Mouse (Mus musculus): Measurements from ENCODE around the gene Kif14. TPM values are rescaled to one million over a fixed set of nuclear protein-coding genes. Genes with fewer than 3 reads are reported as not detected.

The Kif14 gene
- polyA plus RNA-seq, 1 experiment, result 0.25 TPM

DNA sequence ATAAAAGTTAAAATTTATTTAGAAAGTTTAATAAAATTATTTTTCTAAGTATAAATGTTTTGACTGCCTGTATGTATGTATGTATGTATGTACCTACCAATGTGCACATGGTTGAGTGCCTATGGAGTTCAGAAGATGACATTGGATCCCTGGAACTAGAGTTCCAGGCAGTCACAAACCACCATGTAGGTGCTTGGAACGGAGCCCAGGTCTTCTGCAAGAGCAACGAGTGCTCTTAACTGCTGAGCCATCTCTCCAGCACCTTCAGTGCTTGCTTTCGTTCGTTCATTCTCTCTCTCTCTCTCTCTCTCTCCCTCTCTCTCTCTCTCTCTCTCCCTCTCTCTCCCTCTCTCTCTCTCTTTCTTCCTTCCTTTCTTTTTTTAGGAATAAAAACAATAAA is 18.8 kb upstream of the Kif14 start:
- no peak for TF ChIP-seq CTCF (IDR thresholded peaks at IDR 0.05; ENCODE audit: insufficient read depth, low read length)
- TF ChIP-seq POLR2A (IDR thresholded peaks at IDR 0.05; ENCODE audit: borderline replicate concordance, extremely low read depth, low read depth, low read length), result no peak
- no peak for DNase-seq
- H3K4me1 ChIP-seq (ENCODE audit: control insufficient read depth, insufficient read depth, low read length), result no peaks in the 10 kb centered on the region
- H3K4me3 ChIP-seq (replicated peaks; ENCODE audit: extremely low read depth, low read depth, low read length), result no peak overlapping the region
- WGBS, result 35% methylated on average over 4 of the region's 4 CpGs

DNA sequence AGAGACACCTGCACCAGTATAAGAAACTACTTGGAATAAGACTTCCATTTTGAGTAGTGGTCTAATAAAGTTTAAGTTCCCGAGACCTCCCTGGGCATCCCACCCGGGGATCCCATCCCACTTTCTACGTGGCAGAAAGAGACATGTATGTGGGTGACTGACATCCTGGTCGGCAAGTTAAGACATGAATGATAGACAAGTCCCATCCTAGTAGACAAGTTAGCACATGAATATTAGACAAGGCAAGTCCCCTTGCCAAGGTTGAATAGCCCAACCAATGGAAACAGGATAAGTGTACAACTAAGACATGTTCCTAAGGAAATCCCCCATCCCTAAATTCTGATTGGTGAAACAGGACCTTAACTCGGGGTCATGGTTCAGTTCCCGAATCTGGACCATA is 16.6 kb upstream of the Kif14 start:
- H3K4me3 ChIP-seq (replicated peaks; ENCODE audit: extremely low read depth, low read depth, low read length), result no peak overlapping the region
- H3K4me1 ChIP-seq (ENCODE audit: control insufficient read depth, insufficient read depth, low read length), result no peaks in the 10 kb centered on the region
- 92% methylated on average over 6 of the region's 6 CpGs for WGBS
- no peak for TF ChIP-seq POLR2A (IDR thresholded peaks at IDR 0.05; ENCODE audit: borderline replicate concordance, extremely low read depth, low read depth, low read length)
- TF ChIP-seq CTCF (IDR thresholded peaks at IDR 0.05; ENCODE audit: insufficient read depth, low read length), result no peak
- DNase-seq, result no peak

DNA sequence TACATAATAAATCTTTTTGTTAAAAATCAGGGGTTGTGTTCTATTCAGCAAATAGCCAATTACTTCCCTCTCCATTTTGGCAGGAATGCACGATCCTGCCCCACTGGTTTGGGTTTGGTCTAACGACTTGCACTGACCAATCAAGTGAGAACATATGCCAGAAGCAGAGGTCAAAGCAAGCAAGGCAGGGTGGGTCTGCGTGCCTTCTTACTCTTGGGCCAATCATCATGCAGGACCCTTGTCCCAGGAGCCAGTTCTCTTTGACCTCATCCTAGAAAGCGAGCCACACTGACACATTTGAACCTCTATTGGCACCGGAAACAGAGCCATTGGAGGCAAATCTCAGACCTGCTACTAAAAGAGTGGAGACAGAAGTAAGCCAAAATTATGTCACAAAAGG is 15.9 kb upstream of the Kif14 start:
- TF ChIP-seq POLR2A (IDR thresholded peaks at IDR 0.05; ENCODE audit: borderline replicate concordance, extremely low read depth, low read depth, low read length) (no peak), CTCF (IDR thresholded peaks at IDR 0.05; ENCODE audit: insufficient read depth, low read length) (no peak)
- no peak for DNase-seq
- Histone ChIP-seq H3K4me3 (replicated peaks; ENCODE audit: extremely low read depth, low read depth, low read length) (no peak overlapping the region), H3K4me1 (ENCODE audit: control insufficient read depth, insufficient read depth, low read length) (no peaks in the 10 kb centered on the region)
- WGBS, result 81% methylated on average over 5 of the region's 5 CpGs

DNA sequence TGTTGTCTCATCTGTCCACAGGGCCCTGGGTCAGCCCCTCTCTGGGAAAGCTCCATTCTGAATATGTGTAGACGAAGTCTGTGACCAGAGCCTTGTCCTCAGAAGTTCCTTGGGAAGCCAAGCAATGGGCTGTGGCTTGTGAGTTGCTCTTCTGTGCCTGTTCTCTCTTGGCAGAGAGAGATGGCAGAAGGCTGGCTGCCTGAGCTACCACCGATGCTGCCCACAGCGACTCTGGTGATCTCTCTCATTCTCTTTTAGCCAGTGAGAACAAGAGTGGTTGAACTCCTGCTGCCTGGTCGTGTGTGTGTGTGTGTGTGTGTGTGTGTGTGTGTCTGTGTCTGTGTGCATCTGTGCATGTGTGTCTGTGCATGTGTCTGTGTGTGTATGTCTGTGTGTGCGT is 13.7 kb upstream of the Kif14 start:
- Histone ChIP-seq H3K4me1 (ENCODE audit: control insufficient read depth, insufficient read depth, low read length) (no peaks in the 10 kb centered on the region), H3K4me3 (replicated peaks; ENCODE audit: extremely low read depth, low read depth, low read length) (no peak overlapping the region)
- 76% methylated on average over 5 of the region's 5 CpGs for WGBS
- TF ChIP-seq CTCF (IDR thresholded peaks at IDR 0.05; ENCODE audit: insufficient read depth, low read length), result no peak
- TF ChIP-seq POLR2A (IDR thresholded peaks at IDR 0.05; ENCODE audit: borderline replicate concordance, extremely low read depth, low read depth, low read length), result no peak
- DNase-seq, result no peak

DNA sequence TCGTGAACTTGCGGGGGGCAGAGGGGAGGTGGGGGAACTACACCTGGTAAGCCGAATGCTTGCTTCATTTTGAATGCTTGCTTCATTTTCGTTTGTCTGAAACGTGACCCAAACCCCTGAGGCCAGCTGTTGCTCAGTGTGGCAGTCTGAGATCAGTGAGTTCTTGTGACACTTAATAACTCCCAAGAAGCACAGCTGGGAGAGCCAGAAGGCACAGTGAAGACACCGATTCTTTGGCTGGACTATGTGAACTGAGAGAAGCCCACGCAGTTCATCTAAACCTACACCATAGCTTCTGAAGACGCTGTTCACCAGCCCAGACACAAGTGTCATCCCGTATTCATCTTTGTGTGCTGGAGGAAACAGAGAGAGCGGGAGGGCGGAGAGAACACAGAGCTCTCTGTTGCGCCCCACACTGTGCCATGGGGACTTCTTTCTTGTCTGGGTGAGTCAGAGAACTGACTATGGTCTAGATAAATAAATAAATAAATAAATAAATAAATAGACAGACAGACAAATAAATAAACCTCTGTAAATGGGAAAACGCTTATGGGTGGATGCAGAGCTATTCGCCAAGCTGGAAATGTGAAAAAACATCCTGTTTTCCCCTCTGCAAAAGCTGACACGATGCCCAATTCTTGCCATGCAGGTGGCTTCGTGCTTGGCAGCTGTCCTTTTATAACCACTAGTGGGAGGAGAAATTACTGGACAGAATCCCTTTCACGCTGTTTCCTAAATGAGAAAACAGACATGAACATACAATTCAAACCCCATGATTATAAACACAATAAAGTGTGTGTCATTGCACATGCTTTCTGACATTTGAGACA is 10.2 kb upstream of the Kif14 start:
- TF ChIP-seq CTCF (IDR thresholded peaks at IDR 0.05; ENCODE audit: insufficient read depth, low read length) (no peak), POLR2A (IDR thresholded peaks at IDR 0.05; ENCODE audit: borderline replicate concordance, extremely low read depth, low read depth, low read length) (no peak)
- 74% methylated on average over 17 of the region's 17 CpGs for WGBS
- no peak for DNase-seq
- H3K4me3 ChIP-seq (replicated peaks; ENCODE audit: extremely low read depth, low read depth, low read length), result no peak overlapping the region
- no peaks in the 10 kb centered on the region for H3K4me1 ChIP-seq (ENCODE audit: control insufficient read depth, insufficient read depth, low read length)

DNA sequence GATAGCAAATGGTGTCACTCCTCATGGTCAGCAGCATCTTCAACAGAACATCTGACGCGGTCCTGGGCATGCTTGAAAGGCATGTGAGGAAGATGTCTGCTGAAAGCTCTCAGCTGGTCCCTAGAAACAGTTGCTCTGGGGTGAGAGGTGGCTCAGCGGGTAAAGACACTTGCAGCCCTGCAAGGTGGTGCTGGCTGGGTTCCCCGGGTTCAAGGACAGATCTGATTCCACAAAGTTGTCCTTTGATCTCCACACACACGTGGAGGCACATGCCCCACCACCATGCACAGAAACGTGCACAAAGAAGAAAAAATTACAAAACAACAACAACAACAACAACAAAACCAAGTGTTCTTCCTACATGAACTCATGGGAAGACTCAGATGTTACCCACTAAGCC is 9.4 kb upstream of the Kif14 start:
- Histone ChIP-seq H3K4me3 (replicated peaks; ENCODE audit: extremely low read depth, low read depth, low read length) (no peak overlapping the region), H3K4me1 (ENCODE audit: control insufficient read depth, insufficient read depth, low read length) (no peaks in the 10 kb centered on the region)
- WGBS, result 72% methylated on average over 6 of the region's 6 CpGs
- TF ChIP-seq POLR2A (IDR thresholded peaks at IDR 0.05; ENCODE audit: borderline replicate concordance, extremely low read depth, low read depth, low read length), result no peak
- no peak for DNase-seq

DNA sequence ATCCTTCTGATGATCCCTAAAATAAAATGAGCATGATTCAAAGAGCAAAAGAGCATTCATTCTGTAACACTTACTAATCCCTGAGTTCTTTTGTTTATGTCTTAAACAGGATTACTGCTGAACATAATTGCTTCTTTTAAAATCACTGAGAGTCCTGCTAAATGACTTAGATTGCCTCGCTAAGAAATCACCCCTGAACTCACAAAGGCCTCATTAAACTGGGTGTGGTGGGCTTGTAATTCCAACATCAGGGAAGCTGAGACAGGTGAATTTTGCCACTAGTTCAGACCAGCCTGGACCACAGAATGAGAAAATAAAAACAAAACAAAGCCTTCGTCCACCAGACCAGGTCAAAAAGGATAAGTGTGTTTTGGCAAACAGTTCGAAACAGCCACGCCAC is 8.7 kb upstream of the Kif14 start:
- WGBS, result 79% methylated on average over 4 of the region's 4 CpGs
- TF ChIP-seq POLR2A (IDR thresholded peaks at IDR 0.05; ENCODE audit: borderline replicate concordance, extremely low read depth, low read depth, low read length), result no peak
- no peak for TF ChIP-seq CTCF (IDR thresholded peaks at IDR 0.05; ENCODE audit: insufficient read depth, low read length)
- no peaks in the 10 kb centered on the region for H3K4me1 ChIP-seq (ENCODE audit: control insufficient read depth, insufficient read depth, low read length)
- H3K4me3 ChIP-seq (replicated peaks; ENCODE audit: extremely low read depth, low read depth, low read length), result no peak overlapping the region
- no peak for DNase-seq

DNA sequence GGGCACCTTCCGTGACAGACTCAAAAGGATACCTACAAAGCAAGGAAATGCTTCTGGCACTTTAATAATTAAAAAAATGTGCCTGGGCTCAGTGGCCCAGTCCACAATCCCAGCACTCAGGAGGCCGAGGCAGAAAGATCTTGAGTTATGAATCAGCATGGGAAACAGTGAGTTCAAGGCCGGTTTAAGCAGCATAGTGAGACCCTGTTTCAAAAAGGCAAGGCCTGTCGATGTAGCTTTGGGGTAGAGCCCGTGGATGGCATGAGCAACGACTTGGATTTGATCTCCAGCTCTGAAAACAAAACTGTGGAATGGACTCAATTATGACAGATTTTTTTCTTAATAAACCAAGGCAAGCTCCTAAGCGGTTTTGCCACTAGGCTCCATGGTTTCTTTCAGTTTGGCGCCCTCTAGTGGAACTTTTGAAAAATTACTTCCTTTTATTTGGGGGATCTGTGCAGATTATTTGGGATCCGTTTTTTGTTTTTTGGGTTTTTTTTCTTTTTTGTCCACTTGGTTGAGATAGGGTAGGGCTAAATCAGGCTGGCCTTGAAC is 7.4 kb upstream of the Kif14 start:
- TF ChIP-seq CTCF (IDR thresholded peaks at IDR 0.05; ENCODE audit: insufficient read depth, low read length) (peak; percentile 26; the same call in 1 of the 2 replicates), POLR2A (IDR thresholded peaks at IDR 0.05; ENCODE audit: borderline replicate concordance, extremely low read depth, low read depth, low read length) (no peak)
- peak; percentile 14 for DNase-seq
- 26% methylated on average over 9 of the region's 9 CpGs for WGBS
- Histone ChIP-seq H3K4me1 (ENCODE audit: control insufficient read depth, insufficient read depth, low read length) (no peaks in the 10 kb centered on the region), H3K4me3 (replicated peaks; ENCODE audit: extremely low read depth, low read depth, low read length) (no peak overlapping the region)

DNA sequence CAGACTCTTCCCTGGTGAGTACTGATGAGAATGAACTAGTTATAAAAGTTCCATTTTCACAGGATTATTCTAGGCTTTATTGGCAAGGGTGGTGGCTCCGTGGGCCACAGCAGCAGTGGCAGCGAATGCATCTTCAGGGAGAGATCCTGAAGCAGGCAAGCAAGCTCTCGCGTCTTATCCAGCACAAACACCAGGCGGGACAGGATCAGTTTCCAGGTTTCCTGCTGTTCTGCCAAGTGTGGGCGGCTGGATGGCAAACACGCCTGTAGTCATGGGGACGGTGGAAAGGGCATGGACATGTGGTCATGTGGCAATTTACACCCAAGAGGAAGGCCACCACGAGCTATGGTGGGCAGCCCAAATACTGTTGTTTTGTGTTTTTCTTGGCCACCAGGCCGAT is 3.7 kb upstream of the Kif14 start:
- WGBS, result 31% methylated on average over 10 of the region's 10 CpGs

DNA sequence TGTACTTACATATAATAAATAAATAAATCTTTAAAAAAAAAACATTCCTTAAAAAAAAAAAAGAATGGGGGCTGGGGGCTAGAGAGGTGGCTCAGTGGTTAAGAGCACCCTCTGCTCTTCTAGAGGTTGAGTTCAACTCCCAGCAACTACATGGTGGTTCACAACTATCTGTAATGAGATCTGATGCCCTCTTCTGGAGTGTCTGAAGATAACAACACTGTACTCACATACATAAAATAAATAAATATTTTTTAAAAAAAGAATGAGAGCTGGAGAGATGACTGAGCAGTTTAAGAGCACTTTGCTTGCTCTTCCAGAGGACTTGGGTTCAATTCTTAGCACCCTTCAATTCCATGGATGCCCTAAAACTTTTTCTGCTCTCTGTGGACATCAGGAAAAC is 975 bp upstream of the Kif14 start:
- TF ChIP-seq POLR2A (IDR thresholded peaks at IDR 0.05; ENCODE audit: borderline replicate concordance, extremely low read depth, low read depth, low read length) (no peak), CTCF (IDR thresholded peaks at IDR 0.05; ENCODE audit: insufficient read depth, low read length) (no peak)
- DNase-seq, result no peak
- Histone ChIP-seq H3K4me1 (ENCODE audit: control insufficient read depth, insufficient read depth, low read length) (no peaks in the 10 kb centered on the region), H3K4me3 (replicated peaks; ENCODE audit: extremely low read depth, low read depth, low read length) (no peak overlapping the region)

More for the DNA sequence above, 3.7 kb upstream of the Kif14 start:
- no peak overlapping the region for H3K4me3 ChIP-seq (replicated peaks; ENCODE audit: extremely low read depth, low read depth, low read length)
- TF ChIP-seq CTCF (IDR thresholded peaks at IDR 0.05; ENCODE audit: insufficient read depth, low read length) (no peak), POLR2A (IDR thresholded peaks at IDR 0.05; ENCODE audit: borderline replicate concordance, extremely low read depth, low read depth, low read length) (no peak)
- no peak for DNase-seq
- no peaks in the 10 kb centered on the region for H3K4me1 ChIP-seq (ENCODE audit: control insufficient read depth, insufficient read depth, low read length)
